Mouse (Mus musculus) G1E-ER4 (cell line): Measurements from ENCODE around the gene Fam111a. TPM values are rescaled to one million over a fixed set of nuclear protein-coding genes. Genes with fewer than 3 reads are reported as not detected.

Source experiments
- GATA1 ChIP-seq: IDR thresholded peaks from one replicate; pipeline ENCODE4 v1.8.0; 2012; ENCODE audit warnings: low read length, inconsistent platforms
- polyA plus RNA-seq: library from polyadenylated mRNA; stranded (reverse); fragments of >175 nt; gene quantifications from 2 replicates; pipeline ENCODE4 v1.2.3, GENCODE M21; 2012

Fam111a gene
- polyA plus RNA-seq, 1 experiment: not detected

GRCm38 (mm10) chr19:12540727-12541126, 4.8 kb upstream of the Fam111a start:
- TF ChIP-seq GATA1: no peak

- TF ChIP-seq GATA1: no peak
Measured at GRCm38 (mm10) chr19:12541644-12542043, 3.9 kb upstream of the Fam111a start.

GRCm38 (mm10) chr19:12549166-12549565, 3.6 kb downstream of the Fam111a start:
- TF ChIP-seq GATA1: no peak

GRCm38 (mm10) chr19:12550005-12550942, 4.7 kb downstream of the Fam111a start:
- no peak for TF ChIP-seq GATA1

GRCm38 (mm10) chr19:12556293-12556692, 10.8 kb downstream of the Fam111a start:
- TF ChIP-seq GATA1: no peak

- TF ChIP-seq GATA1: no peak
Measured at GRCm38 (mm10) chr19:12558219-12558618, 12.7 kb downstream of the Fam111a start.

- no peak for TF ChIP-seq GATA1
Measured at GRCm38 (mm10) chr19:12564197-12564596, 18.7 kb downstream of the Fam111a start.

GRCm38 (mm10) chr19:12567011-12567410, 21.5 kb downstream of the Fam111a start:
- TF ChIP-seq GATA1: no peak

- no peak for TF ChIP-seq GATA1
Measured at GRCm38 (mm10) chr19:12570866-12571265, 25.3 kb downstream of the Fam111a start.

- no peak for TF ChIP-seq GATA1
Measured at GRCm38 (mm10) chr19:12571687-12572086, 26.1 kb downstream of the Fam111a start.

GRCm38 (mm10) chr19:12572614-12573265, 27.2 kb downstream of the Fam111a start:
- no peak for TF ChIP-seq GATA1

GRCm38 (mm10) chr19:12573266-12574011, 27.9 kb downstream of the Fam111a start:
- no peak for TF ChIP-seq GATA1

GRCm38 (mm10) chr19:12574012-12574407, 28.5 kb downstream of the Fam111a start:
- no peak for TF ChIP-seq GATA1

GRCm38 (mm10) chr19:12575107-12575506, 29.6 kb downstream of the Fam111a start:
- TF ChIP-seq GATA1: no peak

GRCm38 (mm10) chr19:12575514-12575913, 30.0 kb downstream of the Fam111a start:
- no peak for TF ChIP-seq GATA1

GRCm38 (mm10) chr19:12576639-12577038, 31.1 kb downstream of the Fam111a start:
- no peak for TF ChIP-seq GATA1
